Mouse (Mus musculus): ENCODE measurements at regions not wholly inside any gene's neighbourhood (a gene's known extent, or its start where the extent isn't known, plus 50 kb on each side); places are given as distances from the start of the nearest gene placed in this dataset.

DNA sequence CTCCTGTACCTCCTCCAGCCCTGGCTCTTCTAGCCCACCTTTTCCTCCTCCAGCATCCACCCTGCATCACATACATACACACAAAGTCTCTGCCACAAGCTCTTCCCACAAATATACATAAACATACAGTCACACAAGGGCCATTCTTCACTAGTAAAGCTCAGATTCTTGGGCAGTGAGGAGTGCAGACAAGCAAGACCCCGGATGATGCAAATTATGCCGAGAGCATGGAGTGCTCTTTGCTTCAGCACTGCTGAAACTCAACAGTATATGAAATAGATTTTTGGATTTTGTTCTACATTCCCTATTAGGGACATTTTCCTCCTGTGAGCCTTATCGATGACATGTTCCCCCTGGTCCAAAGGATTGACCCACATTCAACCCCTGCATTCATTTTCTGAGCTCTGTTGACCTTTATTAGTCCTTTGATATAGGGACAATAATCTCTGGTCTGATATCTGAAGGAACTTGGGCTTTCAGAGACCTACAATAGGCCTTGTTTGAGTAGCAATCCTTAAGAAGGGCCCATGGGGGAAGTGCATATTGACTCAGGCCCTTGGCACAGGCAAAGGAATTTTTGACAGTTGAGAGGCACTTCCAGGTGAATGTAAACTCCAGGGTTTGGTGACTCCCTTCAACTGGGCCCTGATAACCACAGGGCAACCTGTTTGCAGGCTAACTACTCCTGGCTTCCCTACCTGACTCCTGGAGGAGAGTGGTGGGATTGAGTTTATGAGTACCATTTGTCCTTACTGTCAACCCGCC lies 64.4 kb downstream of the Zfp36l1 start:
- TF ChIP-seq ZC3H11A (IDR thresholded peaks at IDR 0.05; ENCODE audit: borderline replicate concordance, low read depth, low read length) (no peak), ZNF384 (IDR thresholded peaks at IDR 0.05; ENCODE audit: low read depth, low read length) (no peak), HCFC1 (IDR thresholded peaks at IDR 0.05; ENCODE audit: borderline replicate concordance, insufficient read depth, low read length) (no peak)

Measured in ES-E14 (cell line).